Mouse (Mus musculus) embryonic facial prominence, embryonic 15.5 days (tissue): ENCODE measurements around the gene Cxcl17. TPM values are rescaled to one million over a fixed set of nuclear protein-coding genes. Genes with fewer than 3 reads are reported as not detected.
A peak's percentile ranks its signal among the peaks of the same experiment; 100 is the strongest.
"Not testable (repeated sequence)": the region's sequence is repeated elsewhere in the genome, so short reads cannot be mapped to it uniquely, and the experiment has no call there.

Experiments
- ATAC-seq: fragments of 200-750 bp; cut with Nextera tagmentation; 2 replicates; pipeline ENCODE4 v1.8.0; 2017; ENCODE audit warnings: low read depth, moderate TSS enrichment; ENCODE audit not compliant: insufficient number of reproducible peaks, low FRiP score, low TSS enrichment
- H3K27ac ChIP-seq: fragments of 300-500 bp; sonication (generic); replicated peaks from 2 replicates; pipeline ENCODE4 v1.5.1; 2015; ENCODE audit warnings: mild to moderate bottlenecking, inconsistent platforms
- H3K27me3 ChIP-seq: fragments of 300-500 bp; sonication (generic); 2 replicates; pipeline ENCODE4 v1.6.1; 2015; ENCODE audit warnings: inconsistent platforms
- H3K36me3 ChIP-seq: fragments of 300-500 bp; sonication (generic); 2 replicates; pipeline ENCODE4 v1.6.1; 2015; ENCODE audit warnings: mild to moderate bottlenecking, inconsistent platforms
- H3K4me1 ChIP-seq: fragments of 300-500 bp; sonication (generic); 2 replicates; pipeline ENCODE4 v1.6.1; 2015; ENCODE audit warnings: inconsistent platforms
- H3K4me2 ChIP-seq: fragments of 300-500 bp; sonication (generic); replicated peaks from 2 replicates; pipeline ENCODE4 v1.6.1; 2015; ENCODE audit warnings: mild to moderate bottlenecking, inconsistent platforms
- H3K4me3 ChIP-seq: fragments of 300-500 bp; sonication (generic); replicated peaks from 2 replicates; pipeline ENCODE4 v1.5.1; 2015; ENCODE audit warnings: mild to moderate bottlenecking, inconsistent platforms
- H3K9ac ChIP-seq: fragments of 300-500 bp; sonication (generic); 2 replicates; pipeline ENCODE4 v1.6.1; 2015; ENCODE audit warnings: inconsistent platforms
- H3K9me3 ChIP-seq: fragments of 300-500 bp; sonication (generic); replicated peaks from 2 replicates; pipeline ENCODE4 v1.6.1; 2016; ENCODE audit warnings: inconsistent platforms
- WGBS: fragments of 180-500 bp; shearing (Covaris S2); methylation state at CpG from one replicate; pipeline ENCODE4 v1.1.7; 2015; 5-methylcytosine and 5-hydroxymethylcytosine counted together
- polyA plus RNA-seq: library from polyadenylated mRNA; unstranded; fragments of >200 nt; fragmentation: Nextera tagmentation; extraction: Ambion mirVana; gene quantifications from 2 replicates; pipeline ENCODE4 v1.2.1, GENCODE M21; 2015

Cxcl17 gene
- polyA plus RNA-seq, 1 experiment from 2014 or later: 4.3 TPM

- H3K4me1 ChIP-seq: peaks cover 10% of the 10 kb centered on the region; the same call in 1 of the 2 replicates
- no peaks in the 10 kb centered on the region for H3K27me3 ChIP-seq
- no peak overlapping the region for H3K27ac ChIP-seq
- H3K9me3 ChIP-seq: no peaks in the 10 kb centered on the region
- H3K4me2 ChIP-seq: no peak overlapping the region
- WGBS: 80% methylated on average over 2 of the region's 2 CpGs
- ATAC-seq: no peak
- H3K36me3 ChIP-seq: no peaks in the 10 kb centered on the region
- H3K4me3 ChIP-seq: no peak overlapping the region
- H3K9ac ChIP-seq: no peak overlapping the region
Measured at GRCm38 (mm10) chr7:25435546-25435851, 22.8 kb upstream of the Cxcl17 start.

GRCm38 (mm10) chr7:25434654-25435545 lies 22.2 kb upstream of the Cxcl17 start:
- H3K36me3 ChIP-seq: no peaks in the 10 kb centered on the region
- H3K9ac ChIP-seq: no peak overlapping the region
- H3K9me3 ChIP-seq: no peaks in the 10 kb centered on the region
- H3K4me2 ChIP-seq: no peak overlapping the region
- no peak overlapping the region for H3K4me3 ChIP-seq
- WGBS: 83% methylated on average over 10 of the region's 10 CpGs
- no peaks in the 10 kb centered on the region for H3K27me3 ChIP-seq
- H3K4me1 ChIP-seq: peaks cover 9% of the 10 kb centered on the region; the same call in 1 of the 2 replicates
- no peak for ATAC-seq
- H3K27ac ChIP-seq: no peak overlapping the region

GRCm38 (mm10) chr7:25433781-25434560 lies 21.3 kb upstream of the Cxcl17 start:
- 86% methylated on average over 9 of the region's 9 CpGs for WGBS
- Histone ChIP-seq H3K36me3 (no peaks in the 10 kb centered on the region), H3K4me2 (no peak overlapping the region), H3K9me3 (no peaks in the 10 kb centered on the region), H3K9ac (no peak overlapping the region), H3K4me3 (no peak overlapping the region), H3K27ac (0 out of 2 replicates have a peak overlapping the region, but pooled peaks have one; percentile 18), H3K4me1 (peaks cover 8% of the 10 kb centered on the region; the same call in 1 of the 2 replicates), H3K27me3 (no peaks in the 10 kb centered on the region)
- no peak for ATAC-seq

- Histone ChIP-seq H3K27me3 (no peaks in the 10 kb centered on the region), H3K4me1 (peaks cover 8% of the 10 kb centered on the region; the same call in 1 of the 2 replicates), H3K27ac (0 out of 2 replicates have a peak overlapping the region, but pooled peaks have one; percentile 48), H3K4me2 (no peak overlapping the region), H3K9ac (no peak overlapping the region), H3K9me3 (no peaks in the 10 kb centered on the region), H3K36me3 (no peaks in the 10 kb centered on the region), H3K4me3 (no peak overlapping the region)
- WGBS: 19% methylated on average over 5 of the region's 5 CpGs
- 0 out of 2 replicates have a peak, but pooled peaks have one; percentile 47 for ATAC-seq
Measured at GRCm38 (mm10) chr7:25433007-25433541, 20.4 kb upstream of the Cxcl17 start.

- Histone ChIP-seq H3K4me3 (no peak overlapping the region), H3K27me3 (no peaks in the 10 kb centered on the region), H3K4me1 (peaks cover 8% of the 10 kb centered on the region; the same call in 1 of the 2 replicates), H3K9ac (no peak overlapping the region), H3K36me3 (no peaks in the 10 kb centered on the region), H3K27ac (no peak overlapping the region), H3K9me3 (no peaks in the 10 kb centered on the region), H3K4me2 (no peak overlapping the region)
- no peak for ATAC-seq
- 86% methylated on average over 6 of the region's 6 CpGs for WGBS
Measured at GRCm38 (mm10) chr7:25432381-25432780, 19.7 kb upstream of the Cxcl17 start.

- Histone ChIP-seq H3K4me2 (no peak overlapping the region), H3K27ac (no peak overlapping the region), H3K9ac (no peak overlapping the region), H3K4me1 (peaks cover 8% of the 10 kb centered on the region; the same call in 1 of the 2 replicates), H3K9me3 (no peaks in the 10 kb centered on the region), H3K36me3 (no peaks in the 10 kb centered on the region), H3K4me3 (no peak overlapping the region), H3K27me3 (no peaks in the 10 kb centered on the region)
- 68% methylated on average over 4 of the region's 4 CpGs for WGBS
- no peak for ATAC-seq
Measured at GRCm38 (mm10) chr7:25429886-25430784, 17.4 kb upstream of the Cxcl17 start.

GRCm38 (mm10) chr7:25428321-25428720 lies 15.6 kb upstream of the Cxcl17 start:
- H3K4me2 ChIP-seq: no peak overlapping the region
- ATAC-seq: no peak
- no peaks in the 10 kb centered on the region for H3K36me3 ChIP-seq
- H3K27ac ChIP-seq: no peak overlapping the region
- H3K9me3 ChIP-seq: no peaks in the 10 kb centered on the region
- 82% methylated on average over 3 of the region's 3 CpGs for WGBS
- H3K9ac ChIP-seq: no peak overlapping the region
- peaks cover 3% of the 10 kb centered on the region; the same call in 1 of the 2 replicates for H3K27me3 ChIP-seq
- 0 out of 2 replicates have a peak, but pooled peaks cover 6% of the 10 kb centered on the region for H3K4me1 ChIP-seq
- H3K4me3 ChIP-seq: no peak overlapping the region

DNA sequence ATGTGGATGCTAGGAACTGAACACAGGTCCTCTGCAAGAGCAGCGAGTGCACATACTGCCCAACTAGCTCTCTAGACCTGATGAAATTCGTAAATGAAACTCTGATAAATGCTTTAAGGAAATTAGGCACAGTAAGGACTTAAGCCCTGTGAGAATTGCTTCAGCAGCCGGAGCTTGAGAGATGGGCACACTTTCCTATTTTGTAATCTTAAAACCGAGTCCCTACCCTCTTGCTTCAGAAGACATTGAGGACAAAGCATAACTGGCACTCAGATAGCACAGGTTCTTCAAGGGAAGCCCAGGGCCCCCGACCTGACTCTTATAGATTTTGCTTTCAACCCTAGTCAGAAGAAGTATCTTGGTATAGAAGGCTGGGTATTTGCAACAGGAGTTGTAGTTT lies 14.5 kb upstream of the Cxcl17 start:
- WGBS: 81% methylated on average over 5 of the region's 5 CpGs
- H3K9ac ChIP-seq: no peak overlapping the region
- ATAC-seq: no peak
- no peaks in the 10 kb centered on the region for H3K4me1 ChIP-seq
- H3K4me2 ChIP-seq: no peak overlapping the region
- peaks cover 13% of the 10 kb centered on the region for H3K27me3 ChIP-seq
- no peak overlapping the region for H3K4me3 ChIP-seq
- H3K27ac ChIP-seq: no peak overlapping the region
- no peaks in the 10 kb centered on the region for H3K36me3 ChIP-seq
- no peaks in the 10 kb centered on the region for H3K9me3 ChIP-seq

DNA sequence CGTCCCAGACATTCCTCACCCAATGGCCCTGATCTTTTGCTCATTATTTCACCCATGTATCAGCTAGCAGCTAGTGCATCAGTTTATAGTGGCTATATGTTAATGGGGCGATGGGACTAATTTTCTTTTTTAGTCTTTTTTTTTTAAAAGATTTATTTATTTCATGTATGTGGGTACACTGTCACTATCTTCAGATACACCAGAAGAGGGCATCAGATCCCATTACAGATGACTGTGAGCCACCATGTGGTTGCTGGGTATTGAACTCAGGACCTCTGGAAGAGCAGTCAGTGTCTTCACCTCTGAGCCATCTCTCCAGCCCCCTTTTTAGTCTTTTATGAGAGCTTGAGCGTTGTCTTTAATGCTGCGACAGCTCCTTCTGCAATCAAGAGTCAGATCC lies 13.7 kb upstream of the Cxcl17 start:
- not testable (repeated sequence) for H3K27ac ChIP-seq, H3K4me1 ChIP-seq, H3K9me3 ChIP-seq, H3K4me2 ChIP-seq, ATAC-seq, H3K4me3 ChIP-seq, H3K9ac ChIP-seq, H3K36me3 ChIP-seq
- 89% methylated on average over 4 of the region's 4 CpGs for WGBS
- peaks cover 16% of the 10 kb centered on the region for H3K27me3 ChIP-seq

- 27% methylated on average over 4 of the region's 4 CpGs for WGBS
- 0 out of 2 replicates have a peak, but pooled peaks have one; percentile 44 for ATAC-seq
- H3K4me2 ChIP-seq: no peak overlapping the region
Measured at GRCm38 (mm10) chr7:25424429-25424828, 11.7 kb upstream of the Cxcl17 start.

More at GRCm38 (mm10) chr7:25424429-25424828, 11.7 kb upstream of the Cxcl17 start:
- Histone ChIP-seq H3K27me3 (peaks cover 16% of the 10 kb centered on the region), H3K9me3 (no peaks in the 10 kb centered on the region), H3K4me1 (no peaks in the 10 kb centered on the region), H3K27ac (no peak overlapping the region), H3K9ac (no peak overlapping the region), H3K4me3 (no peak overlapping the region), H3K36me3 (no peaks in the 10 kb centered on the region)
